Mouse (Mus musculus): ENCODE results near the gene Tmem88. TPM values are rescaled to one million over a fixed set of nuclear protein-coding genes. Genes with fewer than 3 reads are reported as not detected.

Gene Tmem88
- polyA plus RNA-seq, 1 experiment = 25.4 TPM

- peaks cover 28% of the 10 kb centered on the region for H3K4me1 ChIP-seq (ENCODE audit: control insufficient read depth, insufficient read depth, low read length)
- H3K4me3 ChIP-seq (ENCODE audit: insufficient read depth, low read depth, low read length) = peak overlapping the region; percentile 19
- H3K27me3 ChIP-seq (replicated peaks; ENCODE audit: control insufficient read depth, insufficient read depth, low read length) = no peaks in the 10 kb centered on the region
- peak overlapping the region; percentile 91 for H3K27ac ChIP-seq (ENCODE audit: insufficient read depth, low read depth, low read length)
- peaks cover 2% of the 10 kb centered on the region; the same call in 1 of the 2 replicates for H3K36me3 ChIP-seq (ENCODE audit: control insufficient read depth, insufficient read depth, low read length)
- under 1% methylated on average over 26 of the region's 26 CpGs for WGBS
- DNase-seq = peak; percentile 98
- TF ChIP-seq CTCF (conservative IDR thresholded peaks at IDR 0.05; ENCODE audit: insufficient read depth, insufficient read length, low read depth, low read length) (no peak), POLR2A (IDR thresholded peaks at IDR 0.05; ENCODE audit: low read depth, low read length) (peak; percentile 38)
Observed at GRCm38 (mm10) chr11:69366157-69366854, 31.7 kb downstream of the Tmem88 start.

- Histone ChIP-seq H3K4me3 (ENCODE audit: insufficient read depth, low read depth, low read length) (peak overlapping the region; percentile 19), H3K36me3 (ENCODE audit: control insufficient read depth, insufficient read depth, low read length) (peaks cover 3% of the 10 kb centered on the region; the same call in 1 of the 2 replicates), H3K27ac (ENCODE audit: insufficient read depth, low read depth, low read length) (peak overlapping the region; percentile 91), H3K27me3 (replicated peaks; ENCODE audit: control insufficient read depth, insufficient read depth, low read length) (no peaks in the 10 kb centered on the region), H3K4me1 (ENCODE audit: control insufficient read depth, insufficient read depth, low read length) (peaks cover 28% of the 10 kb centered on the region)
- DNase-seq = no peak
- TF ChIP-seq CTCF (conservative IDR thresholded peaks at IDR 0.05; ENCODE audit: insufficient read depth, insufficient read length, low read depth, low read length) = no peak
- TF ChIP-seq POLR2A (IDR thresholded peaks at IDR 0.05; ENCODE audit: low read depth, low read length) = no peak
- WGBS = 26% methylated on average over 6 of the region's 6 CpGs
Observed at GRCm38 (mm10) chr11:69365722-69366121, 32.3 kb downstream of the Tmem88 start.

DNA sequence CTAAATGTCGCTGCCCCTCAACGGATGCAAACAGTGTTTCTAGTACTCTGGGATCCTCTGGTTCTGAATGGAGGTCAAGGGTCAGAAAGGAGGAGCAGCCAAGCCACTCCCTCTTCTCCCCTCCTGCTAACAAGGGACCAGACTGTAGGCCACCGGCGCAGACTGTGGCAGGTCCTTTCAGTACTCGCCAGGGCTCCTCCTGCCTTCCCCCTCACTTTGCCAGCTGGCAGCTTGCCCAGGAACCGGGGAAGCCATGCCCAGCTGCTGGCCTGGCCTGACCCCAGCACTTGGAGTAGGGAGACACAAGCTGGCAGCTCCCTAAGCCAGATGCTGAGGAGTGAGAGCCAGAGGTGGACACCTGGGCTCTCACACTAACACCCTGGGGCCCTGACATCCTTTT lies 33.1 kb downstream of the Tmem88 start:
- H3K27me3 ChIP-seq (replicated peaks; ENCODE audit: control insufficient read depth, insufficient read depth, low read length) = no peaks in the 10 kb centered on the region
- H3K36me3 ChIP-seq (ENCODE audit: control insufficient read depth, insufficient read depth, low read length) = peaks cover 5% of the 10 kb centered on the region; the same call in 1 of the 2 replicates
- TF ChIP-seq CTCF (conservative IDR thresholded peaks at IDR 0.05; ENCODE audit: insufficient read depth, insufficient read length, low read depth, low read length) (0 out of 2 replicates have a peak, but pooled peaks have one; percentile 0), POLR2A (IDR thresholded peaks at IDR 0.05; ENCODE audit: low read depth, low read length) (no peak)
- DNase-seq = peak; percentile 99
- peaks cover 28% of the 10 kb centered on the region for H3K4me1 ChIP-seq (ENCODE audit: control insufficient read depth, insufficient read depth, low read length)
- WGBS = under 1% methylated on average over 6 of the region's 6 CpGs
- H3K27ac ChIP-seq (ENCODE audit: insufficient read depth, low read depth, low read length) = peak overlapping the region; percentile 91
- no peak overlapping the region for H3K4me3 ChIP-seq (ENCODE audit: insufficient read depth, low read depth, low read length)

- peak; percentile 90 for DNase-seq
- 22% methylated on average over 8 of the region's 8 CpGs for WGBS
Observed at GRCm38 (mm10) chr11:69364376-69364775, 33.7 kb downstream of the Tmem88 start.

DNA sequence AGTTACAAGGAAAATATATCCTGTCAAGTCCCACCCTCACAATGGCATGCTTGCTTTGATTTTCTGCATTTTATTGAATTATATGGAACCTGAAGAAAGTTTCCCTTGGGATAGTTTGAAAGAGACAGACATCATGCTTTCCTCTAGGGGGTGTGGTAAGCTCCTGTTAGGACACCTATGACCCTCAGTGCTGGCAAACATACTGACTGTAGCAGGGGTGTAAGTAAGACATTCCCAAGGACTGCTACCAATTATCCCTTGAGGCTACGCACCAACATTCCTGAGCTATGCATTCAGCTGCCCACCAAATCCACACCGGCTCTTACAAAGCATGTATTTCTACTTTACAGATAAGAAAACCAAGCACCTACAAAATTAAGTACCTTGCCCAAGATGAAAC lies 35.6 kb downstream of the Tmem88 start:
- Histone ChIP-seq H3K27me3 (replicated peaks; ENCODE audit: control insufficient read depth, insufficient read depth, low read length) (no peaks in the 10 kb centered on the region), H3K36me3 (ENCODE audit: control insufficient read depth, insufficient read depth, low read length) (peaks cover 8% of the 10 kb centered on the region), H3K27ac (ENCODE audit: insufficient read depth, low read depth, low read length) (no peak overlapping the region), H3K4me3 (ENCODE audit: insufficient read depth, low read depth, low read length) (no peak overlapping the region), H3K4me1 (ENCODE audit: control insufficient read depth, insufficient read depth, low read length) (peaks cover 24% of the 10 kb centered on the region)
- DNase-seq = peak; percentile 44
- no peak for TF ChIP-seq CTCF (conservative IDR thresholded peaks at IDR 0.05; ENCODE audit: insufficient read depth, insufficient read length, low read depth, low read length)
- no peak for TF ChIP-seq POLR2A (IDR thresholded peaks at IDR 0.05; ENCODE audit: low read depth, low read length)
- 62% methylated on average over 2 of the region's 2 CpGs for WGBS

More at GRCm38 (mm10) chr11:69364376-69364775, 33.7 kb downstream of the Tmem88 start:
- H3K27me3 ChIP-seq (replicated peaks; ENCODE audit: control insufficient read depth, insufficient read depth, low read length) = no peaks in the 10 kb centered on the region
- 0 out of 2 replicates have a peak, but pooled peaks have one; percentile 1 for TF ChIP-seq CTCF (conservative IDR thresholded peaks at IDR 0.05; ENCODE audit: insufficient read depth, insufficient read length, low read depth, low read length)
- TF ChIP-seq POLR2A (IDR thresholded peaks at IDR 0.05; ENCODE audit: low read depth, low read length) = no peak
- H3K36me3 ChIP-seq (ENCODE audit: control insufficient read depth, insufficient read depth, low read length) = peaks cover 5% of the 10 kb centered on the region; the same call in 1 of the 2 replicates
- H3K4me1 ChIP-seq (ENCODE audit: control insufficient read depth, insufficient read depth, low read length) = peaks cover 28% of the 10 kb centered on the region
- peak overlapping the region; percentile 25; the same call in 1 of the 2 replicates for H3K4me3 ChIP-seq (ENCODE audit: insufficient read depth, low read depth, low read length)
- H3K27ac ChIP-seq (ENCODE audit: insufficient read depth, low read depth, low read length) = peak overlapping the region; percentile 76

GRCm38 (mm10) chr11:69362021-69362420 lies 36.0 kb downstream of the Tmem88 start:
- H3K4me1 ChIP-seq (ENCODE audit: control insufficient read depth, insufficient read depth, low read length) = peaks cover 24% of the 10 kb centered on the region
- no peaks in the 10 kb centered on the region for H3K27me3 ChIP-seq (replicated peaks; ENCODE audit: control insufficient read depth, insufficient read depth, low read length)
- no peak overlapping the region for H3K4me3 ChIP-seq (ENCODE audit: insufficient read depth, low read depth, low read length)
- 56% methylated on average over 7 of the region's 7 CpGs for WGBS
- no peak for DNase-seq
- no peak for TF ChIP-seq CTCF (conservative IDR thresholded peaks at IDR 0.05; ENCODE audit: insufficient read depth, insufficient read length, low read depth, low read length)
- H3K27ac ChIP-seq (ENCODE audit: insufficient read depth, low read depth, low read length) = no peak overlapping the region
- H3K36me3 ChIP-seq (ENCODE audit: control insufficient read depth, insufficient read depth, low read length) = peaks cover 8% of the 10 kb centered on the region

DNA sequence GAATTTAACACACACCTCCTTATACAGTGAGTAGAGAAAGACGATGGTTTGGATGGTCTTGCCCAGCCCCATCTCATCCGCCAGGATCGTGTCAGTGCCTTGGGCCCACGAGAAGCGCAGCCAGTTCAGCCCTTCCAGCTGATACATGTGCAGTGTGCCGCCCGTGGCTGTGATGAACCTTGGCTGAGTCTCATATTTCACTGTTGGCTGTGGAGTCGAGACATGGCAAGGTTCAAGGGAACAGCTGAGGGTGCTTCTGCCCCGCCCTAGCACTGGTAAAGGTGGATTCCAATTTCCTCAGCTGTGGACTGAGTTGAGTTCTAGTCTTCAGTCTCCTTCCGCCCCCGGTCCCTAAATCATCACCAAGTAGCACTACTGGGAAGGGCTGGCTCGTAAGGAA lies 40.3 kb downstream of the Tmem88 start:
- Histone ChIP-seq H3K4me3 (ENCODE audit: insufficient read depth, low read depth, low read length) (no peak overlapping the region), H3K27ac (ENCODE audit: insufficient read depth, low read depth, low read length) (no peak overlapping the region), H3K27me3 (replicated peaks; ENCODE audit: control insufficient read depth, insufficient read depth, low read length) (no peaks in the 10 kb centered on the region), H3K4me1 (ENCODE audit: control insufficient read depth, insufficient read depth, low read length) (no peaks in the 10 kb centered on the region; the same call in none of the 2 replicates), H3K36me3 (ENCODE audit: control insufficient read depth, insufficient read depth, low read length) (peaks cover 12% of the 10 kb centered on the region)
- no peak for DNase-seq
- 74% methylated on average over 12 of the region's 12 CpGs for WGBS
- TF ChIP-seq CTCF (conservative IDR thresholded peaks at IDR 0.05; ENCODE audit: insufficient read depth, insufficient read length, low read depth, low read length) = no peak
- no peak for TF ChIP-seq POLR2A (IDR thresholded peaks at IDR 0.05; ENCODE audit: low read depth, low read length)

Data from kidney, adult 2 months (tissue).